Mouse (Mus musculus) kidney, adult 2 months (tissue): ENCODE data around the gene Lactb.

ENCODE experiments used
- CTCF ChIP-seq: fragments of 200-500 bp; conservative IDR thresholded peaks from 2 replicates; pipeline ENCODE4 v1.5.1; 2011; ENCODE audit warnings: low read depth, mild to moderate bottlenecking, control low read depth, low read length, moderate library complexity, mixed read lengths; ENCODE audit not compliant: insufficient read depth, insufficient read length
- POLR2A ChIP-seq: fragments of 200-500 bp; IDR thresholded peaks from one replicate; pipeline ENCODE4 v1.6.1; 2011; ENCODE audit warnings: low read depth, low read length, control low read depth

DNA sequence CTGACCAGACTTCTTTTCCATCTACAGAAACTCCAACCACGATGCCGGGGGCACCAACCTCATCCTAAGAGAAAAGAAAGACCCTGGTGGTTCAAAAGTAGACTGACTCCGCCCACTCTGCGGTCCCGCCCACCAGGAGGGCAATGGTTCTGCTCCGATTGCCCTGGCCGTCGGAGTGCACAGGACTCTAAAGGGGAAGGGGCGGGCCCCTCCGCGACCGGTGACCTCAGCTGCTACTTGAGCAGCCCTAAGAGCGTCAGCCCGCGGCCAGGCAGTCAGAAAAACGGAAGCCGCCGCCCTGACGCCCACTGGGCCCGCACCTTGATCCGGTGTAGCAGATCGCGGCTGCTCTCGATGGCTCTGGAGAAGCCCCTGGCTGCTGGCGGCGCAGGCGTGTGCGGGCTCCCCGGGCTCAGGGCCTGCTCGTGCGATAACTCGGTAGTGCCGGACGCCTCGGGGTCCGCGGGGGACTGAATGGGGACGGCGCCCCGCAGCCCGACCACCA is 511 bp downstream of the Lactb start:
- no peak for TF ChIP-seq CTCF
- TF ChIP-seq POLR2A = no peak
